Mouse (Mus musculus): ENCODE data around the gene Prkce.

The Prkce gene

GRCm38 (mm10) chr17:86261067-86261466 is 93.5 kb downstream of the Prkce start:
- DNase-seq (ENCODE audit: low spot score in 2 of 2), result no peak

DNA sequence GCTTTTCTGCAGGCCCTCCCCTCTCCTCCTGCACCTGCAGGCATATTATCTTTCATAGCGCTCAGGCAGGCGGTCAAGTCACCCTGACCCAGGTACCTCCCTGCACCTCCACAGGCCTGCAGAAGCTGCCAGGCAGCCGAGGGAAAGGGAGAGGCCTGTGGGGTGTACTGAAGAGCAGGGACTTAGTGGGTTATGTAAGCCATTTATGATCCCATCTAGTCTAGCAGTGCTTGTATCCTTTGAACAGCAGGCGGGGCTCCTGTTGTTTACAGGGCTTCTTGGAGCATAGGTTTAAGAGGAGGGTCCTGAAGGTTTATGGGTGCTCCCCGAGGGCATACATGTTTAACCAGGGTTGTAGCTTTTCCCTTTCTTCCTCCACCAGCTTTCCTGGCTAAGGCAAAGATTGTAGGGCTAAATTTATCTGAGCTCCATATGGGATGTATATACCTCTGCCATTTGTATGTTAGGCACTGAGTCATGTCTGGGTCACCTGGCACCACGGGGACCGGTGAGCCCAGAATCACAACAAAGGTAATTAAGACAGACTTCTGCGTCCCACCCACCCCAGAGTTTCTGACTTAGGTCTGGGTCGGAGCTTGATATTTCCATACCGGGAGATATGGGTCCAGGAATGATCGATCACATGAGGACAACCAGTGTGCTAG is 96.5 kb downstream of the Prkce start:
- DNase-seq (ENCODE audit: low spot score in 2 of 2), result no peak

DNA sequence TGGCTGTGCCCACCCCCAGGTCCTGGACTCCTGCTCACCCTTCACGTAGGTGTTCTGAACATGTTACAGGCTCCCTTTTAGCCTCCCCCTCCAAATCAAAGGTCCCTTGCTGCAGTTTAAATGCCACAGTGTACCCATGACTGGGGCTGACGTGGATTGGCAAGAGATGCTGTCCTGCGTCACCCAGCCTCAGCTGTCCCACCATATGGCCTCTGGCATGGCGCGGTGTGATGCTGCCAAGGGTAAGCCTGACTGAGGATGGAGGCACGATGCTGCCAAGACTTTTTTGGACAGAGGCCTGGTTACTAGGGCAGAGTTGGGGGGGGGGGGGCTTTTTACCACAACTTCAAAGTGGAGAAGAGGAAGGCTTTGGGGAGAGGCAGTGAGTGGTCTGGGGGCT is 98.5 kb downstream of the Prkce start:
- DNase-seq (ENCODE audit: low spot score in 2 of 2), result peak in 1 of 2 experiments; percentile 54

GRCm38 (mm10) chr17:86267126-86267760 is 99.7 kb downstream of the Prkce start:
- no peak for DNase-seq (ENCODE audit: low spot score in 2 of 2)

- DNase-seq (ENCODE audit: low spot score in 2 of 2), result no peak
Observed at GRCm38 (mm10) chr17:86269639-86270038, 102.1 kb downstream of the Prkce start.

- DNase-seq (ENCODE audit: low spot score in 2 of 2), result no peak
Observed at GRCm38 (mm10) chr17:86270523-86270922, 102.9 kb downstream of the Prkce start.

GRCm38 (mm10) chr17:86271277-86271676 is 103.7 kb downstream of the Prkce start:
- no peak for DNase-seq (ENCODE audit: low spot score in 2 of 2)

DNA sequence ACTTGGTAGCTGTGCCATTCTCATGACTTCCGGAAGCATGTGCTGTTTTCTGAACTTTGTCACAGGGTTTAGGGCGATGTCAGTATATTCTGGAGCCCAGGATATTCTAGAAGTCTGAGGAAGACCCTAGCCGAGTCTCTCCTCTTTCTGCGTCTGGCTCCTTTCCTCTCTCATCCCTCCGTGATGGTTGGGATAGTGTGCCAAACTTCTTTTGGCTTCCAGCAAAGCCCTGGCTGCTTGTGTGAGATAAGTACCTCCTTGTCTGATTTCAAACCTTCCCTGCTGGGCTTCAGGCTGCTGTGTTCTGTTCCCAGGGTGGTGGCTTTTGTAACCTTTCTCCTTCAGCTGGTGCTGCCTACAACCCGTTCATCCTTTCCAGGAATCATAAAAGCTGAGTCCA is 105.4 kb downstream of the Prkce start:
- DNase-seq (ENCODE audit: low spot score in 2 of 2), result no peak

- DNase-seq (ENCODE audit: low spot score in 2 of 2), result no peak
Observed at GRCm38 (mm10) chr17:86273566-86274349, 106.2 kb downstream of the Prkce start.

GRCm38 (mm10) chr17:86274350-86274744 is 106.8 kb downstream of the Prkce start:
- no peak for DNase-seq (ENCODE audit: low spot score in 2 of 2)

DNA sequence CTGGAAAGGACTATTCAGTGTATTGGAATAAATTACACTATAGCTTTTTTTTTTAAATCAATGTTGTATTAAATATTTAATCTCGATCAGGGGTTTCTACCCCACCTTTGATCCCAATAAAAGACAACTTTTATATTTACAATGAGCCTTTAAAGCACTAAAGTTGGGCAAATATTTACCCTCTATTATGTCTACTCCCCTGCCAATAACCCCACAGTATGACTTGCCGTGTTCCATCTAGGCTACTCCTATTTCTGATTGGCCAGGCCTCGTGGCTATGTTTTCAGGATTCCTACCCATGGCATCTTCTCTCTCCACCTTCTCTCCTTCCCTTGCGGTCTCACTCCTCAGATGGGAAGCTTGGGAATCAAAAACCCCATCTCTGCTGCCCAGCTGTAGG is 108.8 kb downstream of the Prkce start:
- DNase-seq (ENCODE audit: low spot score in 2 of 2), result no peak

DNA sequence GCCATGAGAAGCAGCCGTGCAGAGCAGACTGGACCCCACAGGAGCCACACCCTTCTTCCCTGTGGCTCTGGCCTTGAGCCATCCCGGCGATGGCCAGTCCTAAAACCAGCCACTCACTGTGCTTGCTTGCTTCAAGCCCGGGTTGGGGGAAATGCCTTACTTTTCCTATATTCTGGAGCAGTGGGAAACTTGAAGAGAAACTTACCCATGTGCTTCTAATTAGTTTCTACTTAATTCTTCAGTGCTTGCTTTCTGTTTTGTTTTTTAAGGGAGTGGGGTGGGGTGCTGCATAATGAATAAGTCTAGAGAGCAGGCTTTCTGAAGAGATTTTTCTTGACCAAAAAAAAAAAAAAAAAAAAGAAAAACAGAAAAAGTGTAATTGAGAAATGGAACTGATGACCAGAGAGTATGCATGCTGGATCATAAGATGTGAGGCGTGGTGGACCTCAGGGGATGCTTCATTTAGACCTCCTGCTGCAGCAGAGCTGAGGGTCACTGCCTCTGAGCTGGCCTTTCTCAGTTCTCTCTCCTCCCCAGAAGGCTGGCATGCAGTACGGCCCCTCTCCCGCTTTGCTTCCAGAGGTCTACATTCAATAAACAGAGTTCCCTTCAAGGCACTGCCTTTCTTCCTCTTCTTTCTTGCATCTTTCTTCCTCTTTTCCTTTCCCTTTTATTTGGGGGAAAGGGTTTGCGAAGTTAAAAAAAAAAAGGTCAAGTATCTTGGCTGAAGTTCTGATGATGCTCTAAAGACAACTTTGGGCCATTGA is 109.6 kb downstream of the Prkce start:
- DNase-seq (ENCODE audit: low spot score in 2 of 2), result no peak

DNA sequence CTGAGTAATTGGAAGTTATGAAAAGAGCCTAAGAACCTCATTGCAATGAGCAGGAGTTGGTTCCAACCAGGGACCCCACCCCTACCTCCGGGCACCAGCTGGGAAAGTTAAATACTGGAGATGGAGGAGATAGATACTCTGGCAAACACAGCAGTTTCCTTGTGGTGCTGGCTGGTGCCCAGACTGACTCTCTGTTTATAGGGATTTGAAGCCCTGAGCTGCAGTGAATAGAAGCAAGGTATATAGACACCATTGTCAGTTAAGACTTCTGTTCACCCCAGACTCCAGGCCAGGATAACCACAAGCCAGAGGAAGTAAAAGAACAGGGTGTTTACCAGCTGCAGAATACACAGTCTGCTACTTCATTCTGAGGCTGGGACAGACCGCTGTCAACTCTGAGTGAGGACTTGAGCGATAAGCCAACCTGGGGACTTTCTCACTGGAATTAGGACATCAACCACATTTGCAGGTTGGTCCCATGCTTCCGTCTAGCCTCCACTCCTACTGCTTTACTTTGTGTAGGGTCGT is 110.5 kb downstream of the Prkce start:
- DNase-seq (ENCODE audit: low spot score in 2 of 2), result no peak

DNA sequence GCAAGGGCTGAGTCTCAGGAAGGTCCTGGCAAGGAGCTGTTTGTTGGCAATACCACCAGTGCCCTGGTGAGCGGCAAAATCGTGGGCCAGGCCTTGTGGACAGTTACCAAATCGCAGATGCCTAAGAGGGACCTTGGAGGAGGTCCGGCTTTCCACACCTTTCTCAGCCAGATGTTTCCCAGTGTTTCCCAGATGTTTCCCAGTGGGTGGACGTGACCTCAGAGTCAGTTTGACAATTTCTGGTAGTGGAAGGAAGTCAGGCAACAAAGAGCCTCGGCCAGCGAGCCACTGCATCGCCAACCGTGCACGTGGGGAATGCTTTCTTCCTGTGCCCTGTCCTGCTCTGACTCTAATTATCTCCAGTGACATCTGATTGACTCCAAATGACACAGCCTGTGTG is 112.2 kb downstream of the Prkce start:
- DNase-seq (ENCODE audit: low spot score in 2 of 2), result no peak

DNA sequence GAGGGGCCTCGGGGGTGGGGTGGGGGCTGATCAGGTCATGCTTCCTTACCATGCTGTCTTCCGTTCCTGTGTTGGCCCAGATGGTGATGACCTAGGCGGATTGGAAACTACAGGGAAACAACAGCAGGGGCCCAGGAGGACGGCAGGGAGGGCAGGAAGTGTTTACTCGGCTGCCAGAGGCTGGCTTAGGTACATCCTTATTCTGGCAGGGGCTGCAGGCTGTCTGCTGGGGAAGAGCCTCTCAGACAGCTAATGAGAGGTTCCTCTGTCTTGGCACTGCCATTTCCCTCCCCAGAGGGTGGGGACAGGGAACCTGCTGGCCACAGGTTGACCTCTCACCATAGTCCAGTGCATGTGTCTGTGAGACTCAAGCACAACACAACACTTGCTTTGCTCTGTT is 116.2 kb downstream of the Prkce start:
- DNase-seq (ENCODE audit: low spot score in 2 of 2), result no peak

- DNase-seq (ENCODE audit: low spot score in 2 of 2), result no peak
Observed at GRCm38 (mm10) chr17:86285058-86285457, 117.5 kb downstream of the Prkce start.

- DNase-seq (ENCODE audit: low spot score in 2 of 2), result no peak
Observed at GRCm38 (mm10) chr17:86286747-86287271, 119.2 kb downstream of the Prkce start.

DNA sequence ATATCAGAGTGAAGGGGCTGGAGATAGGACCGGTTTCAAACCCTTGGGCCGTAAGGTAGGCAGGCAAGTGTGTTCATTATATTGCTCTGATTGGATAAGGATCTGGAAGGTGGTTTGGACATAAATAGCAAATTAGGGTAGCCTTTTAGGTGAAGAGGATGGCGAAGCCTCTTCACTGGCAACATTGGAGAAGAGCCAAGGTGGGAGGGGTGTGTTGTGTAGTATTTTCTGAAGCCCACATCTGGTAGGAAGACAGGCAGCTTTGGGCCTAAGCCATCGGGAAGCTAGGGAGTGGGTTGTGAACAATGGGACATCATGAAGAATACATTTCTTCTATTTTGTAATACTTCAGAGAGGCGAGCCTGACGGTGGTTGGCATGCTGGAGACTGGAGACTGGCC is 125.1 kb downstream of the Prkce start:
- no peak for DNase-seq (ENCODE audit: low spot score in 2 of 2)

- DNase-seq (ENCODE audit: low spot score in 2 of 2), result no peak
Observed at GRCm38 (mm10) chr17:86293247-86293744, 125.7 kb downstream of the Prkce start.

- DNase-seq (ENCODE audit: low spot score in 2 of 2), result no peak
Observed at GRCm38 (mm10) chr17:86299576-86299975, 132.0 kb downstream of the Prkce start.
